Mouse (Mus musculus) neural tube, postnatal 0 days (tissue): ENCODE measurements around the gene Rara. TPM values are rescaled to one million over a fixed set of nuclear protein-coding genes. Genes with fewer than 3 reads are reported as not detected.

Experiments used
- polyA plus RNA-seq: library from polyadenylated mRNA; unstranded; fragments of >200 nt; fragmentation: Nextera tagmentation; extraction: Ambion mirVana; gene quantifications from 2 replicates; pipeline ENCODE4 v1.2.1, GENCODE M21; 2015

Gene Rara
- polyA plus RNA-seq = 10.5 and 13.9 TPM in 2 replicates

GRCm38 (mm10) chr11:98927438-98928076 lies at the start of gene Rara:
TSS of gene Rara (plus strand) at chr11:98927818.

GRCm38 (mm10) chr11:98907437-98908173 lies 20.0 kb upstream of the Rara start, which contains the start of gene Cdc6:
TSS of gene Cdc6 (plus strand) at chr11:98907801.

GRCm38 (mm10) chr11:98982773-98983133 lies 55.1 kb downstream of the Rara start, which contains the start of gene Gjd3:
TSS of gene Gjd3 (minus strand) at chr11:98983016.

GRCm38 (mm10) chr11:99023500-99024467 lies 96.2 kb downstream of the Rara start, which contains the start of gene Top2a:
TSS of gene Top2a (minus strand) at chr11:99024189.

Other genes starting within 250 kb of the Rara start
- 171 and 181 TPM in 2 replicates for gene Psmd3, start 245.3 kb upstream of the Rara start, polyA plus RNA-seq
- gene Csf3, start 226.6 kb upstream of the Rara start, polyA plus RNA-seq = not detected in 2 replicates
- 37.3 and 45.1 TPM in 2 replicates for gene Med24, start 198.4 kb upstream of the Rara start, polyA plus RNA-seq
- gene Thra, start 187.2 kb upstream of the Rara start, polyA plus RNA-seq = 152 and 177 TPM in 2 replicates
- 8.4 and 10.3 TPM in 2 replicates for gene Nr1d1, start 152.5 kb upstream of the Rara start, polyA plus RNA-seq
- 31.5 and 32.2 TPM in 2 replicates for gene Msl1, start 132.3 kb upstream of the Rara start, polyA plus RNA-seq
- gene Casc3, start 122.9 kb upstream of the Rara start, polyA plus RNA-seq = 34.2 and 37.0 TPM in 2 replicates
- 14.0 and 19.0 TPM in 2 replicates for gene Rapgefl1, start 91.0 kb upstream of the Rara start, polyA plus RNA-seq
- gene Wipf2, start 64.2 kb upstream of the Rara start, polyA plus RNA-seq = 3.1 and 4.0 TPM in 2 replicates
- gene Cdc6, start 20.0 kb upstream of the Rara start, polyA plus RNA-seq = 1.8 and 2.1 TPM in 2 replicates
- gene Gjd3, start 55.2 kb downstream of the Rara start, polyA plus RNA-seq = 4.8 and 5.7 TPM in 2 replicates
- gene Top2a, start 96.4 kb downstream of the Rara start, polyA plus RNA-seq = 15.8 and 18.3 TPM in 2 replicates
- 108 and 116 TPM in 2 replicates for gene Igfbp4, start 113.4 kb downstream of the Rara start, polyA plus RNA-seq
- 0.08 TPM in 1 of 2 replicates, not detected in the other for gene Tns4, start 161.5 kb downstream of the Rara start, polyA plus RNA-seq
- gene Ccr7, start 227.3 kb downstream of the Rara start, polyA plus RNA-seq = not detected in 2 replicates